Mouse (Mus musculus) MEL (cell line): Measurements from ENCODE around the gene Psmb11. TPM values are rescaled to one million over a fixed set of nuclear protein-coding genes. Genes with fewer than 3 reads are reported as not detected.
A peak's percentile ranks its signal among the peaks of the same experiment; 100 is the strongest.

ENCODE experiments used
- DNase-seq: peaks from one replicate; pipeline ENCODE4 v3.0.0; 2011; ENCODE audit warnings: low read depth, low spot score
- H3K27ac ChIP-seq: 2 replicates; pipeline ENCODE4 v1.5.1; 2012; ENCODE audit warnings: low read depth, mild to moderate bottlenecking, control low read depth, low read length, moderate library complexity; ENCODE audit not compliant: control insufficient read depth
- H3K27me3 ChIP-seq, 2 experiments: fragments of 150-350 bp in 1 of 2; sonication (generic) in 1 of 2; 2 replicates each; pipeline ENCODE4 v1.6.1; 2012; ENCODE audit warnings: low read length in 2 of 2, mild to moderate bottlenecking in 2 of 2, improper control_type of control experiment in 1 of 2, moderate library complexity in 1 of 2; ENCODE audit not compliant: insufficient read depth in 2 of 2, control insufficient read depth in 1 of 2
- H3K36me3 ChIP-seq, 2 experiments: 2 replicates each; pipeline ENCODE4 v1.6.1; 2012 to 2014; ENCODE audit warnings: low read length in 2 of 2, improper control_type of control experiment in 1 of 2, inconsistent platforms in 1 of 2, mild to moderate bottlenecking in 1 of 2; ENCODE audit not compliant: insufficient read depth in 2 of 2, control insufficient read depth in 1 of 2
- H3K4me1 ChIP-seq, 2 experiments: fragments of 150-350 bp in 1 of 2; sonication (generic) in 1 of 2; 2 replicates each; pipeline ENCODE4 v1.6.1; 2012; ENCODE audit warnings: low read length in 2 of 2, improper control_type of control experiment in 1 of 2, mild to moderate bottlenecking in 1 of 2; ENCODE audit not compliant: insufficient read depth in 2 of 2, control insufficient read depth in 1 of 2
- H3K4me3 ChIP-seq, 2 experiments: fragments of 150-350 bp in 1 of 2; sonication (generic) in 1 of 2; 2 replicates each; pipeline ENCODE4 v1.5.1; 2012; ENCODE audit warnings: low read depth in 2 of 2, low read length in 2 of 2, mild to moderate bottlenecking in 2 of 2, moderate library complexity in 2 of 2, control low read depth in 1 of 2, improper control_type of control experiment in 1 of 2; ENCODE audit not compliant: control insufficient read depth in 1 of 2, insufficient read depth in 1 of 2
- H3K79me2 ChIP-seq: 2 replicates; pipeline ENCODE4 v1.6.1; 2012; ENCODE audit warnings: mild to moderate bottlenecking, low read length, moderate library complexity; ENCODE audit not compliant: control insufficient read depth, poor library complexity, insufficient read depth
- H3K9ac ChIP-seq: 2 replicates; pipeline ENCODE4 v1.6.1; 2012; ENCODE audit warnings: low read depth, mild to moderate bottlenecking, control low read depth, low read length, moderate library complexity; ENCODE audit not compliant: control insufficient read depth, poor library complexity, severe bottlenecking
- H3K9me3 ChIP-seq: fragments of 150-350 bp; sonication (generic); replicated peaks from 2 replicates; pipeline ENCODE4 v1.6.1; 2012; ENCODE audit warnings: mild to moderate bottlenecking, low read length, improper control_type of control experiment, moderate library complexity; ENCODE audit not compliant: insufficient read depth
- ELF1 ChIP-seq: IDR thresholded peaks from 2 replicates; pipeline ENCODE4 v1.6.1; 2014; ENCODE audit warnings: low read depth, mild to moderate bottlenecking, inconsistent platforms, low read length, improper control_type of control experiment, moderate library complexity
- EP300 ChIP-seq, 2 experiments: IDR thresholded peaks; 2 replicates each; pipeline ENCODE4 v1.6.1; 2011; ENCODE audit warnings: improper control_type of control experiment in 2 of 2, low read length in 2 of 2, low read depth in 1 of 2, mild to moderate bottlenecking in 1 of 2
- ETS1 ChIP-seq: IDR thresholded peaks from 2 replicates; pipeline ENCODE4 v1.6.1; 2012; ENCODE audit warnings: low read depth, mild to moderate bottlenecking, inconsistent platforms, low read length, improper control_type of control experiment, moderate library complexity
- GABPA ChIP-seq: IDR thresholded peaks from 2 replicates; pipeline ENCODE4 v1.6.1; 2012; ENCODE audit warnings: low read depth, mild to moderate bottlenecking, inconsistent platforms, low read length, improper control_type of control experiment, moderate library complexity
- GATA1 ChIP-seq: IDR thresholded peaks from 2 replicates; pipeline ENCODE4 v1.6.1; 2011; ENCODE audit warnings: low read depth, low read length, improper control_type of control experiment
- KAT2A ChIP-seq: conservative IDR thresholded peaks from 2 replicates; pipeline ENCODE4 v1.6.1; 2012; ENCODE audit warnings: low read depth, low read length, improper control_type of control experiment, inconsistent platforms
- MEF2A ChIP-seq: IDR thresholded peaks from 2 replicates; pipeline ENCODE4 v1.6.1; 2014; ENCODE audit warnings: low read depth, mild to moderate bottlenecking, inconsistent platforms, low read length, improper control_type of control experiment; ENCODE audit not compliant: poor library complexity, insufficient replicate concordance, severe bottlenecking; ENCODE audit errors: extremely low read depth
- MYB ChIP-seq: IDR thresholded peaks from 2 replicates; pipeline ENCODE4 v1.6.1; 2011; ENCODE audit warnings: mild to moderate bottlenecking, low read depth, low read length, improper control_type of control experiment
- NELFE ChIP-seq: IDR thresholded peaks from 2 replicates; pipeline ENCODE4 v1.6.1; 2011; ENCODE audit warnings: low read depth, low read length, improper control_type of control experiment
- NRF1 ChIP-seq: IDR thresholded peaks from 2 replicates; pipeline ENCODE4 v1.6.1; 2014; ENCODE audit warnings: low read depth, mild to moderate bottlenecking, inconsistent platforms, low read length, improper control_type of control experiment, moderate library complexity; ENCODE audit not compliant: poor library complexity, insufficient read depth, severe bottlenecking
- POLR2AphosphoS2 ChIP-seq: IDR thresholded peaks from 2 replicates; pipeline ENCODE4 v1.6.1; 2011; ENCODE audit warnings: low read length, improper control_type of control experiment
- POLR2AphosphoS5 ChIP-seq: IDR thresholded peaks from 2 replicates; pipeline ENCODE4 v1.6.1; 2012; ENCODE audit warnings: low read depth, borderline replicate concordance, mild to moderate bottlenecking, inconsistent platforms, low read length, moderate library complexity, mixed read lengths
- RAD21 ChIP-seq: IDR thresholded peaks from 2 replicates; pipeline ENCODE4 v1.6.1; 2011; ENCODE audit warnings: mild to moderate bottlenecking, low read depth, low read length, improper control_type of control experiment
- SIN3A ChIP-seq: IDR thresholded peaks from 2 replicates; pipeline ENCODE4 v1.6.1; 2012; ENCODE audit warnings: low read length, improper control_type of control experiment, inconsistent platforms
- UBTF ChIP-seq: IDR thresholded peaks from 2 replicates; pipeline ENCODE4 v1.6.1; 2012; ENCODE audit warnings: low read depth, mild to moderate bottlenecking, inconsistent platforms, low read length, improper control_type of control experiment, moderate library complexity, borderline replicate concordance; ENCODE audit not compliant: insufficient read depth
- USF2 ChIP-seq, 2 experiments: IDR thresholded peaks; 2 replicates each; pipeline ENCODE4 v1.6.1; 2011 to 2012; ENCODE audit warnings: improper control_type of control experiment in 2 of 2, low read length in 2 of 2, borderline replicate concordance in 1 of 2, inconsistent platforms in 1 of 2, low read depth in 1 of 2, mild to moderate bottlenecking in 1 of 2; ENCODE audit not compliant: insufficient read depth in 1 of 2
- ZC3H11A ChIP-seq: IDR thresholded peaks from 2 replicates; pipeline ENCODE4 v1.6.1; 2012; ENCODE audit warnings: low read depth, mild to moderate bottlenecking, inconsistent platforms, low read length, improper control_type of control experiment
- polyA plus RNA-seq, 2 experiments: library from polyadenylated mRNA; stranded (reverse) in 1 of 2; unstranded in 1 of 2; fragments of >175 nt in 1 of 2; fragments of >200 nt in 1 of 2; gene quantifications; 2 replicates each; pipeline versions ENCODE4 v1.2.1 to v1.2.4; 2012; ENCODE audit warnings: low replicate concordance in 2 of 2, low read depth in 1 of 2; ENCODE audit not compliant: insufficient read length in 2 of 2, insufficient read depth in 1 of 2, missing spikeins in 1 of 2
- total RNA-seq: library from RNA; depleted of rRNA; stranded (reverse); fragments of 300-350 nt; gene quantifications from 2 replicates; pipeline ENCODE4 v1.2.3, GENCODE M21; 2012

The Psmb11 gene
- total and polyA plus RNA-seq, 3 experiments: 0.06 TPM; not detected in 2

GRCm38 (mm10) chr14:54630583-54631239, 9.5 kb downstream of the Psmb11 start (continued):
- TF ChIP-seq UBTF (no peak), POLR2AphosphoS5 (no peak), ETS1 (0 out of 2 replicates have a peak, but pooled peaks have one; percentile 28), RAD21 (no peak), SIN3A (no peak), MYB (no peak), MEF2A (no peak)

DNA sequence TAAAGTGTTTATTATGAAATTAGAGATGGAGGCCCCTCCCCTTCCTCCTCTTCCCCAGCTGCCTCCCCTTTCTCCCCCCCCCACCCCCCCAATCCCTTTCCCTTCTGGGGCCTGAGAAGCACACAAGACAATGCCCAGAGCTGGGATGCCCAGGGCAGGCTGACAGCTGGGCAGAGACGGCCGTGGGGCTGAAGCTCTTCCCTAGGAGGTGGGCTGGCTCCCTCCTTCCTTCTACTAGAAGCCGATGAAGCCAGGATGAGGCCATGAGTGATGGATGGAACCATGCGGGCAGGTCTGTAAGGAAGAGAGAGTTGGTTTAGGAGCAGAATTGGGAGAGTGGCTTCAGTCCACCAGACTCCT, 10.0 kb downstream of the Psmb11 start:
- peaks cover 0 to 14% of the 10 kb centered on the region in 2 experiments; a peak in 2 of 4 replicates for H3K36me3 ChIP-seq
- peaks cover 4 to 21% of the 10 kb centered on the region in 2 experiments for H3K4me1 ChIP-seq
- no peak overlapping the region for H3K27ac ChIP-seq
- TF ChIP-seq EP300 (IDR thresholded peaks at IDR 0.05; ENCODE audit: low read depth in 1 of 2, low read length in 2 of 2) (no peak), SIN3A (no peak), GATA1 (no peak), ETS1 (no peak), ZC3H11A (no peak), NELFE (no peak), USF2 (IDR thresholded peaks at IDR 0.05; ENCODE audit: borderline replicate concordance in 1 of 2, insufficient read depth in 1 of 2, low read depth in 1 of 2, low read length in 2 of 2) (no peak), GABPA (no peak), POLR2AphosphoS2 (no peak), NRF1 (no peak), ELF1 (no peak), KAT2A (no peak)
- no peaks in the 10 kb centered on the region for H3K79me2 ChIP-seq
- DNase-seq: no peak
- H3K9ac ChIP-seq: no peak overlapping the region
- H3K9me3 ChIP-seq: no peaks in the 10 kb centered on the region
- no peak overlapping the region for H3K4me3 ChIP-seq
- H3K27me3 ChIP-seq: no peaks in the 10 kb centered on the region

DNA sequence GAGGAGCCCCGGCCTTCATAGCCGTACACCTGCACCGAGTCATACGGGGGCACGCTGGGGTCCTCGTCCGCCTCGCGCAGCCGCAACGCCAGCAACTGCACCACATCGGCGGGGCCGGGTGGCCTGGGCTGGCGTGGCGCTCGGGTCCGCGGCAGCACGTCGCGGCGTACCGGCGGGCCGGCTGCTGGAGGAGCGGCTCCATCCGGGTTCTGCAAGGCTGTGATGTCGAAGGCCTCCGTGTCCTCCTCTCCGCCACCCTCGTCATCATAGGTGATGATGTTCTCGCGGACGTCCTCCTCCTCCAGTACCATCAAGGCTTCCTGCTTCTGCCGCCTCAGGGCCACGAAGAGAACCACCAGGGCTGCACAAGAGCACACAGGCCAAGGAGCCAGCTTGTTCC, 11.0 kb downstream of the Psmb11 start:
- H3K9me3 ChIP-seq: no peaks in the 10 kb centered on the region
- TF ChIP-seq KAT2A (no peak), GATA1 (no peak)
- H3K4me3 ChIP-seq: no peak overlapping the region
- peaks cover 0 to 14% of the 10 kb centered on the region in 2 experiments; a peak in 2 of 4 replicates for H3K36me3 ChIP-seq
- H3K9ac ChIP-seq: no peak overlapping the region
- H3K79me2 ChIP-seq: no peaks in the 10 kb centered on the region
- DNase-seq: no peak
- H3K27ac ChIP-seq: no peak overlapping the region
- H3K27me3 ChIP-seq: no peaks in the 10 kb centered on the region
- peaks cover 4 to 21% of the 10 kb centered on the region in 2 experiments for H3K4me1 ChIP-seq
